Mouse (Mus musculus) megakaryocyte, embryonic 14.5 days (primary cell): ENCODE data around the gene Cyb5d2.

Experiments used
- FLI1 ChIP-seq: IDR thresholded peaks from 2 replicates; pipeline ENCODE4 v1.6.1; 2012; ENCODE audit warnings: low read length, inconsistent platforms, mixed read lengths
- GATA1 ChIP-seq: IDR thresholded peaks from 3 replicates; pipeline ENCODE4 v1.6.1; 2012; ENCODE audit warnings: mixed read lengths, low read length, inconsistent platforms, borderline replicate concordance

DNA sequence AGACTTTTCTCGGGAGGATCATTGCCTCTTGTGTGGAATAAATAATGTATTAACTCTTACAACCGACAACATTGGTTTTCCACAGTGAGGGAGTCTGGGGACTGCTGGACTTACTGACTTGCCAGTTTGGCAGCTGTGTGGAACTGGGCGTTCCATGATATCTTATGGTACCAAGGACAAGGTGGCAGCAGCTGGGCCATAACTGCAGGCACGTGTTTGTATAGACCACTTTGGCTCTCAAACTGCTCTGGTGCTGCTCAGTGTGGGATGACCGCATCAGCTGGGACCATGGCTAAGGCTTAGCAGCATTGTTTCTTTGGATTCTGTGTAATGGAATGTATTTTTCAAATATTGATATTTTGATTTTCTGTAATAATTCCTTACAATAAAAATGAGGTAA lies 25.1 kb downstream of the Cyb5d2 start:
- TF ChIP-seq GATA1 (no peak), FLI1 (no peak)
